Mouse (Mus musculus) bone marrow, adult 2 months (tissue): ENCODE results near the gene Hyal1.

ENCODE experiments used
- CTCF ChIP-seq: fragments of 200-500 bp; IDR thresholded peaks from 2 replicates; pipeline ENCODE4 v1.5.1; 2011; ENCODE audit warnings: low read length, control low read depth; ENCODE audit not compliant: control insufficient read depth, insufficient read depth
- POLR2A ChIP-seq: fragments of 200-500 bp; IDR thresholded peaks from 2 replicates; pipeline ENCODE4 v1.6.1; 2011; ENCODE audit warnings: low read depth, mild to moderate bottlenecking, control low read depth, low read length, borderline replicate concordance; ENCODE audit not compliant: control insufficient read depth

GRCm38 (mm10) chr9:107627387-107628255 lies 50.9 kb downstream of the Hyal1 start:
- TF ChIP-seq CTCF (no peak), POLR2A (no peak)
